Mouse (Mus musculus): ENCODE results near the gene Ranbp9. TPM values are rescaled to one million over a fixed set of nuclear protein-coding genes. Genes with fewer than 3 reads are reported as not detected.

The Ranbp9 gene
- polyA plus RNA-seq, 1 experiment: 15.7 TPM

- peaks cover 14% of the 10 kb centered on the region for H3K36me3 ChIP-seq (ENCODE audit: control insufficient read depth, insufficient read depth, low read length)
- H3K4me1 ChIP-seq (ENCODE audit: control insufficient read depth, insufficient read depth, insufficient read length): no peaks in the 10 kb centered on the region
- no peak for DNase-seq (ENCODE audit: low read depth in 1 of 2, low spot score in 2 of 2)
- no peaks in the 10 kb centered on the region for H3K27me3 ChIP-seq (ENCODE audit: control insufficient read depth, insufficient read depth, low read length)
- 63% methylated on average over 2 of the region's 2 CpGs for WGBS
- no peak overlapping the region for H3K27ac ChIP-seq (ENCODE audit: insufficient read depth, low read length)
- no peak overlapping the region for H3K4me3 ChIP-seq (ENCODE audit: extremely low read depth, insufficient read depth, insufficient read length)
- no peak for TF ChIP-seq CTCF (IDR thresholded peaks at IDR 0.05; ENCODE audit: extremely low read depth, insufficient read depth, insufficient read length, insufficient replicate concordance)
These were observed 106.1 kb downstream of the Ranbp9 start for GRCm38 (mm10) chr13:43374918-43375432.

GRCm38 (mm10) chr13:43374205-43374604, 106.9 kb downstream of the Ranbp9 start:
- Histone ChIP-seq H3K4me3 (ENCODE audit: extremely low read depth, insufficient read depth, insufficient read length) (no peak overlapping the region), H3K36me3 (ENCODE audit: control insufficient read depth, insufficient read depth, low read length) (peaks cover 14% of the 10 kb centered on the region), H3K27me3 (ENCODE audit: control insufficient read depth, insufficient read depth, low read length) (no peaks in the 10 kb centered on the region), H3K4me1 (ENCODE audit: control insufficient read depth, insufficient read depth, insufficient read length) (no peaks in the 10 kb centered on the region), H3K27ac (ENCODE audit: insufficient read depth, low read length) (no peak overlapping the region)
- DNase-seq (ENCODE audit: low read depth in 1 of 2, low spot score in 2 of 2): no peak
- TF ChIP-seq POLR2A (IDR thresholded peaks at IDR 0.05; ENCODE audit: low read depth, low read length): no peak
- TF ChIP-seq CTCF (IDR thresholded peaks at IDR 0.05; ENCODE audit: extremely low read depth, insufficient read depth, insufficient read length, insufficient replicate concordance): no peak
- WGBS: 88% methylated on average over 10 of the region's 10 CpGs

GRCm38 (mm10) chr13:43372892-43373291, 108.2 kb downstream of the Ranbp9 start:
- H3K27ac ChIP-seq (ENCODE audit: insufficient read depth, low read length): no peak overlapping the region
- no peak overlapping the region for H3K4me3 ChIP-seq (ENCODE audit: extremely low read depth, insufficient read depth, insufficient read length)
- no peaks in the 10 kb centered on the region for H3K4me1 ChIP-seq (ENCODE audit: control insufficient read depth, insufficient read depth, insufficient read length)
- no peak for DNase-seq (ENCODE audit: low read depth in 1 of 2, low spot score in 2 of 2)
- no peaks in the 10 kb centered on the region for H3K27me3 ChIP-seq (ENCODE audit: control insufficient read depth, insufficient read depth, low read length)
- no peak for TF ChIP-seq CTCF (IDR thresholded peaks at IDR 0.05; ENCODE audit: extremely low read depth, insufficient read depth, insufficient read length, insufficient replicate concordance)
- TF ChIP-seq POLR2A (IDR thresholded peaks at IDR 0.05; ENCODE audit: low read depth, low read length): no peak
- peaks cover 14% of the 10 kb centered on the region for H3K36me3 ChIP-seq (ENCODE audit: control insufficient read depth, insufficient read depth, low read length)
- 95% methylated on average over 1 of the region's 1 CpGs for WGBS

- H3K27me3 ChIP-seq (ENCODE audit: control insufficient read depth, insufficient read depth, low read length): no peaks in the 10 kb centered on the region
- H3K27ac ChIP-seq (ENCODE audit: insufficient read depth, low read length): no peak overlapping the region
- TF ChIP-seq CTCF (IDR thresholded peaks at IDR 0.05; ENCODE audit: extremely low read depth, insufficient read depth, insufficient read length, insufficient replicate concordance): no peak
- TF ChIP-seq POLR2A (IDR thresholded peaks at IDR 0.05; ENCODE audit: low read depth, low read length): no peak
- 94% methylated on average over 6 of the region's 6 CpGs for WGBS
- H3K4me3 ChIP-seq (ENCODE audit: extremely low read depth, insufficient read depth, insufficient read length): no peak overlapping the region
- H3K36me3 ChIP-seq (ENCODE audit: control insufficient read depth, insufficient read depth, low read length): peaks cover 11% of the 10 kb centered on the region
- H3K4me1 ChIP-seq (ENCODE audit: control insufficient read depth, insufficient read depth, insufficient read length): no peaks in the 10 kb centered on the region
- DNase-seq (ENCODE audit: low read depth in 1 of 2, low spot score in 2 of 2): no peak
These were observed 111.0 kb downstream of the Ranbp9 start for GRCm38 (mm10) chr13:43370063-43370462.

GRCm38 (mm10) chr13:43365825-43366184, 115.3 kb downstream of the Ranbp9 start:
- no peak for DNase-seq (ENCODE audit: low read depth in 1 of 2, low spot score in 2 of 2)
- H3K27ac ChIP-seq (ENCODE audit: insufficient read depth, low read length): peak overlapping the region; percentile 53; the same call in 1 of the 2 replicates
- WGBS: 8% methylated on average over 11 of the region's 11 CpGs
- no peaks in the 10 kb centered on the region for H3K27me3 ChIP-seq (ENCODE audit: control insufficient read depth, insufficient read depth, low read length)
- H3K4me1 ChIP-seq (ENCODE audit: control insufficient read depth, insufficient read depth, insufficient read length): no peaks in the 10 kb centered on the region
- no peaks in the 10 kb centered on the region for H3K36me3 ChIP-seq (ENCODE audit: control insufficient read depth, insufficient read depth, low read length)
- TF ChIP-seq CTCF (IDR thresholded peaks at IDR 0.05; ENCODE audit: extremely low read depth, insufficient read depth, insufficient read length, insufficient replicate concordance): no peak
- no peak for TF ChIP-seq POLR2A (IDR thresholded peaks at IDR 0.05; ENCODE audit: low read depth, low read length)
- peak overlapping the region; percentile 68 for H3K4me3 ChIP-seq (ENCODE audit: extremely low read depth, insufficient read depth, insufficient read length)

GRCm38 (mm10) chr13:43364985-43365824, 115.9 kb downstream of the Ranbp9 start, which contains the start of gene Sirt5:
TSS of gene Sirt5 (plus strand) at chr13:43365496.
- Histone ChIP-seq H3K27me3 (ENCODE audit: control insufficient read depth, insufficient read depth, low read length) (no peaks in the 10 kb centered on the region), H3K4me1 (ENCODE audit: control insufficient read depth, insufficient read depth, insufficient read length) (no peaks in the 10 kb centered on the region), H3K4me3 (ENCODE audit: extremely low read depth, insufficient read depth, insufficient read length) (peak within 1 kb of the TSS; percentile 68), H3K27ac (ENCODE audit: insufficient read depth, low read length) (peak within 1 kb of the TSS; percentile 53), H3K36me3 (ENCODE audit: control insufficient read depth, insufficient read depth, low read length) (no peaks in the 10 kb centered on the region)
- 15% methylated on average over 42 of the region's 42 CpGs for WGBS
- TF ChIP-seq CTCF (IDR thresholded peaks at IDR 0.05; ENCODE audit: extremely low read depth, insufficient read depth, insufficient read length, insufficient replicate concordance): peak; percentile 93
- TF ChIP-seq POLR2A (IDR thresholded peaks at IDR 0.05; ENCODE audit: low read depth, low read length): no peak; the same call in 1 of the 2 replicates
- peak; percentile 59 to 89 for DNase-seq (ENCODE audit: low read depth in 1 of 2, low spot score in 2 of 2)

- no peak for DNase-seq (ENCODE audit: low read depth in 1 of 2, low spot score in 2 of 2)
- Histone ChIP-seq H3K27me3 (ENCODE audit: control insufficient read depth, insufficient read depth, low read length) (no peaks in the 10 kb centered on the region), H3K4me1 (ENCODE audit: control insufficient read depth, insufficient read depth, insufficient read length) (no peaks in the 10 kb centered on the region), H3K27ac (ENCODE audit: insufficient read depth, low read length) (no peak overlapping the region), H3K4me3 (ENCODE audit: extremely low read depth, insufficient read depth, insufficient read length) (no peak overlapping the region), H3K36me3 (ENCODE audit: control insufficient read depth, insufficient read depth, low read length) (no peaks in the 10 kb centered on the region)
- TF ChIP-seq CTCF (IDR thresholded peaks at IDR 0.05; ENCODE audit: extremely low read depth, insufficient read depth, insufficient read length, insufficient replicate concordance): no peak
- TF ChIP-seq POLR2A (IDR thresholded peaks at IDR 0.05; ENCODE audit: low read depth, low read length): no peak
- WGBS: 88% methylated on average over 9 of the region's 9 CpGs
These were observed 118.7 kb downstream of the Ranbp9 start for GRCm38 (mm10) chr13:43362353-43362752.
